Mouse (Mus musculus): Measurements from ENCODE around the gene Prl8a6. TPM values are rescaled to one million over a fixed set of nuclear protein-coding genes. Genes with fewer than 3 reads are reported as not detected.

Gene Prl8a6
- polyA plus RNA-seq (2017; shearing (Covaris generic)): not detected

DNA sequence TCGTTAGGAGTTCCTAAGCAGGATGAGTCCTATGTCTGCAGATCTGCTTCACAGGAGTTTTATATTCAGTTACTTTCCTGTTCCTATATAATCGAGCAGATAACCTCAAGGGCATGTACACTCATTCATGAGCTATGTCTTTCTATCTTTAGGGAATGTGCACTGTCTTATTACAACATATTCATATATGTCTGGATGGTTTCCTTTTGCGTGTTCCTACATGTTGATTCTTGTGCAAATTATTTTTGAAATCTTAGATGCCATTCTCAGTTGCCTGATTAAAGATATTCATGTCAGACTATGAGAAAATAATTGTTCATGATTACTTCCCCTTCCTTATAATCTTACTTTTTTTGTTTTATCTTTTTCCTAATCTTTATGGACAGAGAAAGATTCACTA, at the start of gene Prl8a6:
Gene Prl8a6 (minus strand): TSS at position 101 of the 400 bp plus-strand sequence.
- ATAC-seq: no peak

DNA sequence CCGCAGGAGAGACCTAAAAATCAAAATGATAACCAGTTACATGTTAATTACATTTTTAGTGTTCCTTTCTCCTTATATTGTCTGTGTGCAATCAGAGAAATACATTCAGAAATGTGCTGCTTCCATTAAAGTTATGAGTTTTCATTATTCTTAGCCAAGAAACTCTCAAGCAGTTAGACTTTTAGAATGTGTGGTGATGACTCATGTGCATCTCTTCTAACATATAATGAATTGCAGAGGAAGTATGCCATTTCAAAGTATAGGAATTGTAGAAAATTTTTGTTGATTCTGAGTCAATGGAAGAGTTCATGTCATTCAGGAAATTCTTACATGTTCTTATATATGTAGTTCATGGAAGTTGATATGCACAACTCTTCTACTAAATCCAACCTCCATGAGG, 5.3 kb downstream of the Prl8a6 start:
- ATAC-seq: no peak

DNA sequence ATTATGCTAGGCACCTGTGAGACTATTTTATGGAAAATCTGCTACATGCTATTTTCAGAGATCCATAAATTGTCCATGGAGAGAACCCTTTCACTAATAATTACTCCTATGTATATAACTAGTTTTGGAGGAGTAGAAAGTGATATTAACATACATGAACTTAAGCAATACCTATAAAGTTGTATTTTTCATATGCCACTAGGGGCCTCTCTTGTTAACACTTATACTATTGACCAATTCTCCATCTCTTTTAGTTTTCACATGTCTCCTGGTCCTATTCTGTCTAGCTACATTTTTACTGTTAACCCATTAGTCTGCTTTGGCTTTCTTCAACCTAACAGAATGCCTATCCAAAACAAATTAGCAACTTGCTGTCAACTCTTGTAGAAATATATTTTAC, 24.8 kb downstream of the Prl8a6 start:
- no peak for ATAC-seq

DNA sequence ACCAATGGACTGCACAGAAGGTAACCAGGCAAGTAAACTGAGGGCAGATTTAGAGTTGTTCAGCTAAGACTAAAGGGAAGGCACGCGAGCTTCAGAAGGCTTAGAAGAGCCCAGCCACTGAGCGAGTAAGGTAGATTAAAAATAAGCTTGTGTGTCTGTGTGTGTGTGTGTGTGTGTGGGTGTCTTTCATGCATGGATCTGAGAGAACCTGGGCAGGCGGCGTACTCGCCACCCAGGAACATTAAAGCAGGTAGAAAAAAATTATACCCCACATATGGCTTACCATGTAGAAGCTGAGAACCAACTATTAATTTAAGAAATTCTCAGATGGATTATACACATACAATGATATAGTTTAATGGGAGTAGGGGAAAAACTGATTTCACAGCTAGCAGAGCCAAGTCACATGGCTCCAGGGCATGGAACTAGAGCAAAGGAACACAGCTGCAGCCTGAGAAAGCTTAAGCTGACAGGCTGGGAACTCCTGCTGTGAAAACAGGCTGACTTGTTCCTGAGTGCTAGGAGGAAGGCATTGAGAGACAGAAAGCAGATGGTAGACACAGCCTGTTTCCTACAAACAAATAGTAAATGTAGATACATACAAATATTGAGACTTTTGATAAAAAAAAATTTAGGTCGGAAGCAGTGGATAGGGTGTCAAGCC, 39.3 kb downstream of the Prl8a6 start:
- ATAC-seq: no peak

DNA sequence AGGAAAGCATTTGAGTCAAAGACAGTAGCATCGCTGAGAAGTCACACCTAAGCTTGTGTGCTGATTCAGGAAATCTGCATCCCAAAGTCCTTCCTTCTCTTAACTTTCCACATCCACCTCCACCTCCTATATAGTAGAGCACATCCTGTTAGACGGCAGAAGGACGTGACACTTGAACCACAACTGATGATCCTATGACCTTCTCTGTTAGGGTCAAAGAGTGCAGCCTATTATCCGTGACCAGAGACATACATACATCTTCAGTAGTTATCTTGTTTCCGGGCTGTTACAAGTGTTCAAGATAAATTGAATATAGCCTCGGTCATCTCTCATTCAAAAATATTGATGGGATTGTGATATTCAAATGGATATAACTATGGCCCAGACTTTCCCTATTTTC, 47.7 kb downstream of the Prl8a6 start, which contains the start of gene Prl2b1:
Gene Prl2b1 (minus strand): TSS at position 101 of the 400 bp plus-strand sequence.
- no peak for ATAC-seq

Other genes starting within 250 kb of the Prl8a6 start
- not detected for gene Prl3c1, start 242.0 kb downstream of the Prl8a6 start, polyA plus RNA-seq (2017; shearing (Covaris generic))
- gene Prl3b1, start 196.8 kb downstream of the Prl8a6 start, polyA plus RNA-seq (2017; shearing (Covaris generic)): not detected
- gene Prl3a1, start 179.3 kb downstream of the Prl8a6 start, polyA plus RNA-seq (2017; shearing (Covaris generic)): not detected
- gene Prl6a1, start 126.1 kb downstream of the Prl8a6 start, polyA plus RNA-seq (2017; shearing (Covaris generic)): not detected
- not detected for gene Prl8a2, start 93.0 kb downstream of the Prl8a6 start, polyA plus RNA-seq (2017; shearing (Covaris generic))
- not detected for gene Prl2b1, start 47.8 kb downstream of the Prl8a6 start, polyA plus RNA-seq (2017; shearing (Covaris generic))
- not detected for gene Prl8a8, start 74.5 kb upstream of the Prl8a6 start, polyA plus RNA-seq (2017; shearing (Covaris generic))
- not detected for gene Prl8a9, start 125.9 kb upstream of the Prl8a6 start, polyA plus RNA-seq (2017; shearing (Covaris generic))
- not detected for gene Prl8a1, start 143.5 kb upstream of the Prl8a6 start, polyA plus RNA-seq (2017; shearing (Covaris generic))
- not detected for gene Prl7b1, start 171.9 kb upstream of the Prl8a6 start, polyA plus RNA-seq (2017; shearing (Covaris generic))
- gene Prl7a1, start 203.8 kb upstream of the Prl8a6 start, polyA plus RNA-seq (2017; shearing (Covaris generic)): not detected
- not detected for gene Prl7a2, start 229.3 kb upstream of the Prl8a6 start, polyA plus RNA-seq (2017; shearing (Covaris generic))

Data from CD4-positive, CD25-positive, alpha-beta regulatory T cell, adult 4 months (primary cell).